In the genomic region with DNA sequence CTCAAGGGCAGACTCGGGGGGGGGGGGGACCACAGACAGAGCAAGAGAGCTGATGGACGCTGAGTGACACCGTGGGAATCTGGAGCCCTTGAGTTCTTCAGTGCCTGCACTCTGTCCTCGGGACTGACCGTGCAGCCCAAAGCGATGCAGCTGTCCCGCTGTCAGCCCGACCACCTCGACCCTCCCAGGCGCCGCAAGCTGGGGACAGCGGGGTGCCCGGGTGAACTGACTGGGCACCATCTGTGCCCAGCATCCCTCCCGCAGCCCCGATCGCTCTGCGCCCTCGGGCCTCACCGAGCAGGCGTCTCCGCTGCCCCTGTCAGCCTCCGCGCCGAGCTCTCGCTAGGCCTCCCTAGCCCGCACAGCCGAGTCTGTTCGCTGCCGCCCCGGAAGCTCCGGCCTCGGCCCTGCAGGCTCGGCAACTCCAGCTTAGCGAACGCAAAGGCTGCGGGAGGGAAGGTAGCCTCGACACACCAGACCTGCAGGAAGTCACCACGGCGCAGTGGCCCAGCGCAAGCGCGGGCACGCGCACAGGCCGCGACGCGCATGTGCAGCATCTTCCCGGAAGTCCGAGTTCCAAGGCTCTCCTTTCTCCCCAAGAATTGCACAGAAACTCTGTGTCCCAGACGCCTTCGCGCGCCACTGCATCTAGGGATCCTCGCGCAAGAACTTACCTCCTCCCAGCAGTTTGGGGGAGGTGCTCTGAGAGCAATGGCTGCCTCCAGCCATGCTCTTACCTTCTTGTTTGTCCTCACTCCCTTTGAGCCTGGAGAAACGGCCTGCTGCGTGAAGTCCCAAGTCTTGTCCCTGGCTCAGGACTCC, we compare ENCODE assay signal across 7 mouse cellular contexts. TPM values are rescaled to one million over a fixed set of nuclear protein-coding genes. Genes with fewer than 3 reads are reported as not detected.
DNase-seq lines count a peak whose midpoint lies in the region; ATAC-seq lines count a peak whose summit lies in the region.

Gene Rbak (minus strand): TSS at position 521 of the 822 bp plus-strand sequence.
Gene Spdye4b (plus strand): TSS at position 763 of the 822 bp plus-strand sequence.

- intact Hi-C loops in gastrocnemius, postnatal 36 days (cut with DNase I): loop anchor here (2.0 kb wide), 1 partner anchor 54 kb away; the partner anchor contains the start of gene Zfp12
- intact Hi-C loops in left cerebral cortex, postnatal 25 days (cut with DNase I): loop anchor here (1.0 kb wide), 1 partner anchor 55 kb away; the partner anchor contains the start of gene Zfp12

- H3K36me3 ChIP-seq in intestine, embryonic 15.5 days: peaks cover 17% of the 10 kb centered on the region
- H3K36me3 ChIP-seq in midbrain, embryonic 10.5 days: peaks cover 32% of the 10 kb centered on the region

- H3K27me3 ChIP-seq in intestine, embryonic 15.5 days (replicated peaks): no peaks in the 10 kb centered on the region
- H3K27me3 ChIP-seq in midbrain, embryonic 10.5 days (ENCODE audit: low read depth, poor library complexity, severe bottlenecking): no peaks in the 10 kb centered on the region

- peak; percentile 85 to 86 for DNase-seq in adrenal gland, adult 18-20 months (ENCODE audit: low spot score in 2 of 2)
- DNase-seq in embryo, embryonic 11.5 days (ENCODE audit: low read depth, low spot score): peak; percentile 91
- peak; percentile 85 to 88 for DNase-seq in gastrocnemius, postnatal 36 days
- peak; percentile 96 to 98 for DNase-seq in left cerebral cortex, postnatal 25 days (ENCODE audit: low spot score in 2 of 2)
- DNase-seq in midbrain, embryonic 10.5 days (ENCODE audit: low spot score): peak; percentile 95
- peak; percentile 86 for DNase-seq in right cerebral cortex, postnatal 4 days

- H3K9me3 ChIP-seq in intestine, embryonic 15.5 days: no peaks in the 10 kb centered on the region
- peaks cover 8% of the 10 kb centered on the region for H3K9me3 ChIP-seq in midbrain, embryonic 10.5 days (replicated peaks)

- peak; percentile 99 for ATAC-seq in intestine, embryonic 15.5 days

- H3K4me3 ChIP-seq in intestine, embryonic 15.5 days (replicated peaks): peak within 1 kb of the TSS; percentile 77
- H3K4me3 ChIP-seq in midbrain, embryonic 10.5 days: peak within 1 kb of the TSS; percentile 79

- peak within 1 kb of the TSS; percentile 95 for H3K9ac ChIP-seq in intestine, embryonic 15.5 days

- H3K27ac ChIP-seq in intestine, embryonic 15.5 days: peak within 1 kb of the TSS; percentile 78
- peak within 1 kb of the TSS; percentile 87 for H3K27ac ChIP-seq in midbrain, embryonic 10.5 days (replicated peaks)

- H3K4me1 ChIP-seq in intestine, embryonic 15.5 days (replicated peaks): 0 out of 2 replicates have a peak, but pooled peaks cover 7% of the 10 kb centered on the region
- H3K4me1 ChIP-seq in midbrain, embryonic 10.5 days: peaks cover 21% of the 10 kb centered on the region

- under 1% methylated on average over 57 of the region's 58 CpGs for WGBS in intestine, embryonic 15.5 days
- WGBS in midbrain, embryonic 10.5 days: under 1% methylated on average over 58 of the region's 58 CpGs

- H3K4me2 ChIP-seq in intestine, embryonic 15.5 days (replicated peaks): peak within 1 kb of the TSS; percentile 80

RNA-seq across cellular contexts. Expression of gene Rbak, which starts in this region (rescaled TPM):
- 10 to 100 TPM in 1 of 2 experiments, 1 to 10 TPM in 1; 9.7 to 10.8 TPM for total RNA-seq in adrenal gland, adult 18-20 months (2021)
- 1 to 10 TPM; 2.6 to 4.0 TPM for total RNA-seq in gastrocnemius, postnatal 36 days (2021)
- polyA plus RNA-seq in intestine, embryonic 15.5 days (2015; fragmentation: Nextera tagmentation; extraction: Ambion mirVana): 7.0 and 8.4 TPM in 2 replicates
- total RNA-seq in left cerebral cortex, postnatal 25 days (2021): 10 to 100 TPM; 11.9 to 13.6 TPM
- 13.4 and 15.6 TPM in 2 replicates for polyA plus RNA-seq in midbrain, embryonic 10.5 days (2016; fragmentation: Nextera tagmentation; extraction: Ambion mirVana)

RNA-seq across cellular contexts. Expression of gene Spdye4b, which starts in this region (rescaled TPM):
- not detected for total RNA-seq in adrenal gland, adult 18-20 months (2021)
- total RNA-seq in gastrocnemius, postnatal 36 days (2021): not detected
- polyA plus RNA-seq in intestine, embryonic 15.5 days (2015; fragmentation: Nextera tagmentation; extraction: Ambion mirVana): not detected in 2 replicates
- not detected for total RNA-seq in left cerebral cortex, postnatal 25 days (2021)
- not detected in 2 replicates for polyA plus RNA-seq in midbrain, embryonic 10.5 days (2016; fragmentation: Nextera tagmentation; extraction: Ambion mirVana)

Comparison
In these comparisons a context has a peak if more than half of its experiments do, and no peak if none do; other contexts are left out.
1. Peak in every context shown above with its lines: DNase-seq, ATAC-seq, H3K4me3 ChIP-seq and H3K27ac ChIP-seq.